Mouse (Mus musculus): Measurements from ENCODE around the gene D930020B18Rik. TPM values are rescaled to one million over a fixed set of nuclear protein-coding genes. Genes with fewer than 3 reads are reported as not detected.

Gene D930020B18Rik
- polyA plus RNA-seq, 1 experiment from 2014 or later = 0.21 TPM

DNA sequence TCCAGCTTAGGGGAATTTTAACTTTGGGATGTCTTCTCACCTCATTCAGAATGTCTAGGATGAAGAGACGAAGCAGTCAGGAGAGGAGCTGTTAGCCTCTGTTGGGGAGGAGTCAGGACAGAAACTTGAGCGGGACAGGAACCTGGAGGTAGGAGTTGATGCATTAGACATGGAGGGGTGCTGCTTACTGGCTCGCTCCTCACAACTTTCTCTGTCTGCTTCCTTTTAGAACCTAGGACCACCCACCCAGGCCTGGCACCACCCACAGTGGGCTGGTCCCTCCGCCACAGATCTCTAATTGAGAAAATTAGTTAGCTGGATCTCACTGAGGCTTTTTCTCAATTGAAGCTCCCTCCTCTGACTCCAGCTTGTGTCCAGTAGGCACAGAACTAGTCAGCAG is 85.1 kb downstream of the D930020B18Rik start:
- WGBS = 80% methylated on average over 4 of the region's 4 CpGs
- Histone ChIP-seq H3K9ac (no peak overlapping the region), H3K4me1 (replicated peaks) (no peaks in the 10 kb centered on the region), H3K4me2 (no peak overlapping the region), H3K27me3 (no peaks in the 10 kb centered on the region), H3K27ac (replicated peaks) (no peak overlapping the region), H3K36me3 (no peaks in the 10 kb centered on the region), H3K9me3 (no peaks in the 10 kb centered on the region), H3K4me3 (no peak overlapping the region)
- ATAC-seq (ENCODE audit: low FRiP score, low read depth) = no peak

- no peak overlapping the region for H3K27ac ChIP-seq (replicated peaks)
- H3K4me1 ChIP-seq (replicated peaks) = no peaks in the 10 kb centered on the region
- ATAC-seq (ENCODE audit: low FRiP score, low read depth) = no peak
- H3K9ac ChIP-seq = no peak overlapping the region
- 83% methylated on average over 4 of the region's 4 CpGs for WGBS
- no peaks in the 10 kb centered on the region for H3K36me3 ChIP-seq
- no peak overlapping the region for H3K4me3 ChIP-seq
- H3K4me2 ChIP-seq = no peak overlapping the region
- H3K9me3 ChIP-seq = no peaks in the 10 kb centered on the region
- no peaks in the 10 kb centered on the region for H3K27me3 ChIP-seq
Observed at GRCm38 (mm10) chr10:121727151-121727550, 85.8 kb downstream of the D930020B18Rik start.

DNA sequence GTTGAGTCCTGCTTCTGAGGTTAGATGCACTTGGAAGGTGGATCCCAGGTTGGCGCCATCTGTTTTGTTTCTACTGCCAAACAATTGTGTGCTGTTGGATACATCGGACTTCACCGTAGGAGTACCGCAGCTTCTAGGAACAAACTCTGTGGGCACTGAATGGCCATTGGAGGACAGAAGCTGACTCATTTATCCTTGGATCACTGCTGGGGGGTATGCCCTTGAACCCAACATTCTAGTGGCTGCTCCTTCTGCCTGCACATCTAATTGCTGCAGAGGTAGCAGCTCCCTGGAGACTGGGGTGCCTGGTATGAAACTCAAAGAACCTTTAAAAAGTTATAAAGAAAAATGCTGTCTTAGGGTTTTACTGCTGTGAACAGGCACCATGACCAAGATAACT is 86.8 kb downstream of the D930020B18Rik start:
- ATAC-seq (ENCODE audit: low FRiP score, low read depth) = no peak
- H3K36me3 ChIP-seq = no peaks in the 10 kb centered on the region
- no peak overlapping the region for H3K9ac ChIP-seq
- H3K4me1 ChIP-seq (replicated peaks) = 0 out of 2 replicates have a peak, but pooled peaks cover 4% of the 10 kb centered on the region
- no peaks in the 10 kb centered on the region for H3K27me3 ChIP-seq
- no peaks in the 10 kb centered on the region for H3K9me3 ChIP-seq
- H3K27ac ChIP-seq (replicated peaks) = no peak overlapping the region
- no peak overlapping the region for H3K4me2 ChIP-seq
- 95% methylated on average over 4 of the region's 4 CpGs for WGBS
- H3K4me3 ChIP-seq = no peak overlapping the region

DNA sequence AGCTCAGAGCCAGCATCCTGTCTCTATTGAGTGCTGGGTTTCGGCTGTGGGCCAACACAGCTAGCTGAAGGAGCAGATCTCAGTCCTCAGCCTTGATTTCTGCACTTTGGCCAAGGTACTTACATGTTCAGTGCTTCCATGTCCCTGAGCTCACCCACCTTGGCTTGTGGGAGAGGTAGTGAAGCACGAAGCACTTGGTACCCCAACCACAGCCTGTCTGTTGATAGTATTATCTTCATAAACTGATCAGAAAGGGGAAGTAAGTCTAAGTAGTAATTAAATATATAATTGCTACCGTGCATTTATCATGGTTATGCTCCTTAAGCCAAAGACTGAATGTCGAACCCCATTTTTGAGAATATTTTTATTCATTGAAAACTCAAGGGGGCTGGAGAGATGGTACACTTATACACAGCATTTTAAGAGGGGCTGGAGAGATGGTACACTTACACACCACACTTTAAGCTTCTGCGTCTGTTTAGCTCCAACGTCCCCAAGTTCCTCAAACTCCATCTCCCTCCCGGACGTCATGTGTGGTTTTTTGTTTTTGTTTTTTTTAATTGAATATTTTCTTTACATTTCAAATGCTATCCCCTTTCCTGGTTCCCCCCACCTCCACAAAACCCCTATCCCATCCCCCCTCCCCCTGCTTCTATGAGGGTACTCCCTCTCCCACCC is 89.8 kb downstream of the D930020B18Rik start:
- WGBS = 95% methylated on average over 8 of the region's 8 CpGs
- Histone ChIP-seq H3K4me3 (no peak overlapping the region), H3K27ac (replicated peaks) (no peak overlapping the region), H3K36me3 (no peaks in the 10 kb centered on the region), H3K9me3 (no peaks in the 10 kb centered on the region), H3K9ac (no peak overlapping the region), H3K27me3 (no peaks in the 10 kb centered on the region), H3K4me1 (replicated peaks) (0 out of 2 replicates have a peak, but pooled peaks cover 4% of the 10 kb centered on the region), H3K4me2 (no peak overlapping the region)
- no peak for ATAC-seq (ENCODE audit: low FRiP score, low read depth)

DNA sequence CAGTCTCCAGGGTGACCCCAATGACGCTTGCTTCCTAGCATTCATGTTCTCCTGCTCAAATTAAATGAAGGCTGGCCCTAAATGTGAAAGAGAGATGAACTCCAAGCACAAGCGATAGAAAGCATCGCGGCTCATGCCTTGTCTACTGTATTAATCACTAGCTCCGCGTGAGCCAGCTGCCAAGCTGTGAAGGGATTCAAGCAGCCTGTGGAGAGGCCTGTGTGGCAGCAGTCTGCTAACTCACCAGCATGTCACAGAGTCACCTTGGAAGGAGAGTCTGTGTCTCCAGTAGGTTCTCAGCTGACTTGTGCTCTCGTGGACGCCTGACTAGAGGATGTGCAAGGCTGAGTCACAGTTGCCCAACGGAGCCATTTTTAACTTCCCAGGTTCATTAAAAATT is 91.2 kb downstream of the D930020B18Rik start:
- no peaks in the 10 kb centered on the region for H3K36me3 ChIP-seq
- no peak overlapping the region for H3K4me3 ChIP-seq
- no peaks in the 10 kb centered on the region for H3K9me3 ChIP-seq
- no peak overlapping the region; the same call in 1 of the 2 replicates for H3K27ac ChIP-seq (replicated peaks)
- WGBS = 58% methylated on average over 9 of the region's 9 CpGs
- no peak overlapping the region for H3K9ac ChIP-seq
- H3K4me2 ChIP-seq = no peak overlapping the region
- H3K4me1 ChIP-seq (replicated peaks) = 0 out of 2 replicates have a peak, but pooled peaks cover 4% of the 10 kb centered on the region
- no peaks in the 10 kb centered on the region for H3K27me3 ChIP-seq
- no peak for ATAC-seq (ENCODE audit: low FRiP score, low read depth)

DNA sequence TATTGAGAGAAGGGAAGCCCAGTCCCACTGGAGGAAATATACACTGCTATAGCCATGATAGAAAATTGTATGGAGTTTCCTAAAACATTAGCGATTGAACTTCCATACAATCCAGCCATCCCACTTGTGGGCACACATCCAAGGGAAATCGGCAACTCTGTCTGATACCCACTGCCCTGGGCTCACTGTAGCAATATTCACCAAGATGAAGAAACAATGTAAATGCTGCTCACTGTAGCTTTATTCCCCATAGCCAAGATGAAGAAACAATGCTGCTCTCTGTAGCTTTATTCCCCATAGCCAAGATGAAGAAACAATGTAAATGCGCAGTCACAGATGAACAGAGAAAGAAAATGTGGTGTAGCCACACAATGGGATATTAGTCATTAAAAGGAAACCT is 95.9 kb downstream of the D930020B18Rik start:
- H3K27me3 ChIP-seq = no peaks in the 10 kb centered on the region
- no peak for ATAC-seq (ENCODE audit: low FRiP score, low read depth)
- no peak overlapping the region for H3K4me3 ChIP-seq
- peaks cover 12% of the 10 kb centered on the region for H3K4me1 ChIP-seq (replicated peaks)
- H3K9ac ChIP-seq = no peak overlapping the region
- H3K36me3 ChIP-seq = no peaks in the 10 kb centered on the region
- 86% methylated on average over 3 of the region's 3 CpGs for WGBS
- no peak overlapping the region for H3K27ac ChIP-seq (replicated peaks)
- no peaks in the 10 kb centered on the region for H3K9me3 ChIP-seq
- no peak overlapping the region for H3K4me2 ChIP-seq

DNA sequence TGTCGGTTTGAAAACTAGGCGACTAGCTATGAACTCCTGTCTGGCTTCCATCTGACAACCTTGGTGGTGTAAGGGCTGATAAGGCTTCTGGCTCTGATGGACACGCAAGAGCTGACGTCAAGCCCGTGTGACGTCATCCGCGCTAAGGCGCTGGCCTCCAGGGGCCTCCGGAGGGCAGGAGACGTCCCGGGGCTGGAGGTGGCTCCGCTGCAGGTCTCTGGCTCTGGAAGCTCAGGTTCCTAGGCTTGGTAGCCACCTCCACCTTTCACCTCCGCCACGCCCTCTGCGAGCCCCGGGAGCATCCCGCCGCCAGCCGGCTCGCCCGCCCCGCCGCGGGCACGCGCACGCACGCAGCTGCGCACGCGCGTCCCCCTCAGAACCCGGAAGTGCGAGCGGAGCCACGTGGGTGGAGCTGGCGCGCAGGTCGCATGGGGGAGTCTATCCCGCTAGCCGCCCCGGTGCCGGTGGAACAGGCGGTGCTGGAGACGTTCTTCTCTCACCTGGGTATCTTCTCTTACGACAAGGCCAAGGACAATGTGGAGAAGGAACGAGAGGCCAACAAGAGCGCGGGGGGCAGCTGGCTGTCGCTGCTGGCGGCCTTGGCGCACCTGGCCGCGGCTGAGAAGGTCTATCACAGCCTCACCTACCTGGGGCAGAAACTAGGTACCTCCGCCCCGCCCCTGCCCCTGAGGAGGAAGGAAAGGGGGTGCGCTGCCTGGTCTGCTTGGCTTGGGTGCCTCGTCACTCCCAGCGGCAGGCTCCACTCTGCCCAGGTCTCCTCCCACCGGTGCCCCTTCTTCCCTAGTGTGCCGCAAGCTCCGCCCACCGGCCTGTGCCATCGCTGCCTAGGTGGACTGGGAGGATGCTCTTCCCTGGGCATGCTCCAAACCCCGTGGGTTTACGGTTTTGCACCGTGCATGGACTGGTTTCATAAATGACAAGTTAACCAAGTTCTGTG is 98.4 kb downstream of the D930020B18Rik start, which contains the start of gene BC048403:
Gene BC048403, plus strand, starts transcription at position 390 of the 958 bp plus-strand sequence.
- Histone ChIP-seq H3K9me3 (no peaks in the 10 kb centered on the region), H3K4me1 (replicated peaks) (peaks cover 8% of the 10 kb centered on the region), H3K27me3 (no peaks in the 10 kb centered on the region), H3K27ac (replicated peaks) (peak within 1 kb of the TSS; percentile 82), H3K4me2 (peak within 1 kb of the TSS; percentile 95), H3K9ac (peak within 1 kb of the TSS; percentile 56), H3K4me3 (peak within 1 kb of the TSS; percentile 82), H3K36me3 (no peaks in the 10 kb centered on the region)
- under 1% methylated on average over 58 of the region's 68 CpGs for WGBS
- peak; percentile 92 for ATAC-seq (ENCODE audit: low FRiP score, low read depth)

- no peak for ATAC-seq (ENCODE audit: low FRiP score, low read depth)
- H3K27me3 ChIP-seq = no peaks in the 10 kb centered on the region
- no peak overlapping the region for H3K4me3 ChIP-seq
- peaks cover under 1% of the 10 kb centered on the region; the same call in 1 of the 2 replicates for H3K36me3 ChIP-seq
- 36% methylated on average over 4 of the region's 4 CpGs for WGBS
- H3K9ac ChIP-seq = no peak overlapping the region
- H3K9me3 ChIP-seq = no peaks in the 10 kb centered on the region
- no peak overlapping the region for H3K27ac ChIP-seq (replicated peaks)
- no peak overlapping the region for H3K4me2 ChIP-seq
- H3K4me1 ChIP-seq (replicated peaks) = peaks cover 8% of the 10 kb centered on the region
Observed at GRCm38 (mm10) chr10:121742336-121742735, 100.9 kb downstream of the D930020B18Rik start.

Small RNAs within 50 kb of the gene (microRNA-seq; reads per million reads assigned to microRNA genes)
- gene Gm24330 = not detected

Other genes with a start within 250 kb of the D930020B18Rik start
- gene Rassf3, start 165.2 kb upstream of the D930020B18Rik start, polyA plus RNA-seq (2015; fragmentation: Nextera tagmentation; extraction: Ambion mirVana) = 5.1 TPM in 2 replicates
- 27.3 and 28.4 TPM in 2 replicates for gene Tbk1, start 54.8 kb upstream of the D930020B18Rik start, polyA plus RNA-seq (2015; fragmentation: Nextera tagmentation; extraction: Ambion mirVana)
- gene Xpot, start 15.3 kb upstream of the D930020B18Rik start, polyA plus RNA-seq (2015; fragmentation: Nextera tagmentation; extraction: Ambion mirVana) = 30.2 and 31.4 TPM in 2 replicates
- 2.3 and 2.5 TPM in 2 replicates for gene BC048403, start 98.3 kb downstream of the D930020B18Rik start, polyA plus RNA-seq (2015; fragmentation: Nextera tagmentation; extraction: Ambion mirVana)